Mouse (Mus musculus) lung, adult 2 months (tissue): Measurements from ENCODE around the gene Nhp2.

Experiments
- CTCF ChIP-seq: fragments of 200-500 bp; IDR thresholded peaks from 2 replicates; pipeline ENCODE4 v1.5.1; 2011; ENCODE audit warnings: mild to moderate bottlenecking, low read length, control low read depth; ENCODE audit not compliant: insufficient read depth
- POLR2A ChIP-seq: fragments of 200-500 bp; IDR thresholded peaks from 2 replicates; pipeline ENCODE4 v1.6.1; 2011; ENCODE audit warnings: low read depth, mild to moderate bottlenecking, control low read depth, low read length, borderline replicate concordance; ENCODE audit errors: extremely low read depth

DNA sequence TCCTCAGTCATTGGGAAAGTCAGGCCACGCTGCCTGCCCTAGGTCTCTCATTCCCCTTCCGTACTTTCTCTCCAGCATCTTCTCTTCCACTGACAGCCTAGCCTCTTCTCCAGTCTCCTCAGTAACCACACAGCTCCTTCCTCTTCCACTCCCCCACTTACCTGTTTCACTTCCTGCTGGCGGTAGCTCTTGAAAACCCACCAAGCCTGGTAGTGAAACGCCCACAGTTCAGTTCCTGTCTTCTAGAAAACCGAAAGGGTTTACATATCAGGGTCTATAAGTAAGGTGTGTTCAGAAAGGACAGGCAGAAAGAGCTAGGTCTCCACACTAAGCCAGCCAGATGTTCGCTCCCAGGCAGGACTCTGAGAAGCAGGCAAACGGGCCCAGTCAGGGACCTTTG, 41.9 kb upstream of the Nhp2 start:
- TF ChIP-seq CTCF (no peak), POLR2A (no peak)
